Mouse (Mus musculus) midbrain, embryonic 15.5 days (tissue): ENCODE results near the gene Tor2a. TPM values are rescaled to one million over a fixed set of nuclear protein-coding genes. Genes with fewer than 3 reads are reported as not detected.

Experiments used
- ATAC-seq: fragments of 200-750 bp; cut with Nextera tagmentation; replicated peaks from 2 replicates; pipeline ENCODE4 v1.8.0; 2017; ENCODE audit warnings: moderate TSS enrichment
- H3K27ac ChIP-seq: fragments of 300-500 bp; sonication (generic); 2 replicates; pipeline ENCODE4 v1.5.1; 2015; ENCODE audit warnings: mild to moderate bottlenecking, inconsistent platforms
- H3K27me3 ChIP-seq: fragments of 300-500 bp; sonication (generic); replicated peaks from 2 replicates; pipeline ENCODE4 v1.6.1; 2015; ENCODE audit warnings: inconsistent platforms
- H3K36me3 ChIP-seq: fragments of 300-500 bp; sonication (generic); replicated peaks from 2 replicates; pipeline ENCODE4 v1.6.1; 2015; ENCODE audit warnings: inconsistent platforms
- H3K4me1 ChIP-seq: fragments of 300-500 bp; sonication (generic); 2 replicates; pipeline ENCODE4 v1.6.1; 2015; ENCODE audit warnings: inconsistent platforms
- H3K4me2 ChIP-seq: fragments of 300-500 bp; sonication (generic); 2 replicates; pipeline ENCODE4 v1.6.1; 2015; ENCODE audit warnings: inconsistent platforms, mild to moderate bottlenecking, moderate library complexity
- H3K4me3 ChIP-seq: fragments of 300-500 bp; sonication (generic); 2 replicates; pipeline ENCODE4 v1.5.1; 2015; ENCODE audit warnings: mild to moderate bottlenecking, inconsistent platforms
- H3K9ac ChIP-seq: fragments of 300-500 bp; sonication (generic); 2 replicates; pipeline ENCODE4 v1.6.1; 2015; ENCODE audit warnings: mild to moderate bottlenecking, inconsistent platforms
- H3K9me3 ChIP-seq: fragments of 300-500 bp; sonication (generic); 2 replicates; pipeline ENCODE4 v1.6.1; 2016; ENCODE audit warnings: inconsistent platforms
- WGBS: fragments of 180-500 bp; shearing (Covaris S2); methylation state at CpG from one replicate; pipeline ENCODE4 v1.1.7; 2015; ENCODE audit warnings: mixed read lengths; 5-methylcytosine and 5-hydroxymethylcytosine counted together
- microRNA counts: library from miRNA; unstranded; fragments of <30 nt; microRNA quantifications from one replicate; lab custom pipeline; 2016
- microRNA-seq: library from miRNA; unstranded; fragments of <30 nt; microRNA quantifications from one replicate; pipeline ENCODE4, GENCODE M21; 2016
- polyA plus RNA-seq: library from polyadenylated mRNA; unstranded; fragments of >200 nt; fragmentation: Nextera tagmentation; extraction: Ambion mirVana; gene quantifications from 2 replicates; pipeline ENCODE4 v1.2.1, GENCODE M21; 2015

Tor2a gene
- polyA plus RNA-seq, 1 experiment from 2014 or later: 54.1 TPM

GRCm38 (mm10) chr2:32795748-32796418 is 38.8 kb downstream of the Tor2a start:
- H3K4me2 ChIP-seq: no peak overlapping the region
- H3K4me3 ChIP-seq: no peak overlapping the region
- H3K9ac ChIP-seq: no peak overlapping the region
- no peak for ATAC-seq
- peaks cover 55% of the 10 kb centered on the region for H3K36me3 ChIP-seq
- no peaks in the 10 kb centered on the region for H3K4me1 ChIP-seq
- no peaks in the 10 kb centered on the region for H3K27me3 ChIP-seq
- 89% methylated on average over 13 of the region's 13 CpGs for WGBS
- no peak overlapping the region for H3K27ac ChIP-seq
- no peaks in the 10 kb centered on the region for H3K9me3 ChIP-seq

GRCm38 (mm10) chr2:32798251-32798962 is 41.4 kb downstream of the Tor2a start:
- WGBS: 80% methylated on average over 10 of the region's 10 CpGs
- peaks cover 70% of the 10 kb centered on the region for H3K36me3 ChIP-seq

GRCm38 (mm10) chr2:32808816-32809566 is 52.0 kb downstream of the Tor2a start:
- no peaks in the 10 kb centered on the region for H3K4me1 ChIP-seq
- H3K4me3 ChIP-seq: no peak overlapping the region
- ATAC-seq: no peak
- H3K27me3 ChIP-seq: no peaks in the 10 kb centered on the region
- H3K9me3 ChIP-seq: no peaks in the 10 kb centered on the region
- H3K36me3 ChIP-seq: peaks cover 68% of the 10 kb centered on the region
- H3K9ac ChIP-seq: no peak overlapping the region
- H3K4me2 ChIP-seq: no peak overlapping the region
- no peak overlapping the region for H3K27ac ChIP-seq
- WGBS: 93% methylated on average over 14 of the region's 14 CpGs

More at GRCm38 (mm10) chr2:32798251-32798962, 41.4 kb downstream of the Tor2a start:
- no peak for ATAC-seq
- no peak overlapping the region for H3K9ac ChIP-seq
- H3K27ac ChIP-seq: no peak overlapping the region
- no peaks in the 10 kb centered on the region for H3K9me3 ChIP-seq
- H3K4me2 ChIP-seq: no peak overlapping the region
- no peak overlapping the region for H3K4me3 ChIP-seq
- no peaks in the 10 kb centered on the region for H3K4me1 ChIP-seq
- no peaks in the 10 kb centered on the region for H3K27me3 ChIP-seq

MicroRNAs encoded within 50 kb of the gene (microRNA counts, 519-probe panel; counts per million panel counts)
- microRNA mmu-miR-2861 (lab: Ali Mortazavi, UCI): 2,086 counts per million, percentile 21 among the panel's probes with 10 or more counts

Small RNAs within 50 kb of the gene (microRNA-seq; reads per million reads assigned to microRNA genes)
- not detected for gene Mir2861
- not detected for gene Mir3960

Other genes with a start within 250 kb of the Tor2a start
- gene Fam102a, start 221.9 kb upstream of the Tor2a start, polyA plus RNA-seq: 7.3 TPM in 2 replicates
- 145 and 150 TPM in 2 replicates for gene Dpm2, start 186.4 kb upstream of the Tor2a start, polyA plus RNA-seq
- gene Pip5kl1, start 182.4 kb upstream of the Tor2a start, polyA plus RNA-seq: 11.3 and 11.8 TPM in 2 replicates
- 0.60 and 0.86 TPM in 2 replicates for gene 9430097D07Rik, start 181.6 kb upstream of the Tor2a start, polyA plus RNA-seq
- 33.3 and 36.5 TPM in 2 replicates for gene St6galnac4, start 170.1 kb upstream of the Tor2a start, polyA plus RNA-seq
- 24.2 and 26.9 TPM in 2 replicates for gene St6galnac6, start 157.5 kb upstream of the Tor2a start, polyA plus RNA-seq
- 97.6 and 101 TPM in 2 replicates for gene Ak1, start 135.5 kb upstream of the Tor2a start, polyA plus RNA-seq
- gene Eng, start 110.6 kb upstream of the Tor2a start, polyA plus RNA-seq: 32.4 and 32.8 TPM in 2 replicates
- 23.2 and 25.1 TPM in 2 replicates for gene Fpgs, start 53.1 kb upstream of the Tor2a start, polyA plus RNA-seq
- 73.5 and 76.5 TPM in 2 replicates for gene Cdk9, start 44.2 kb upstream of the Tor2a start, polyA plus RNA-seq
- 54.7 and 57.2 TPM in 2 replicates for gene Sh2d3c, start 36.2 kb upstream of the Tor2a start, polyA plus RNA-seq
- 3.4 and 4.1 TPM in 2 replicates for gene 6330409D20Rik, start 16.2 kb upstream of the Tor2a start, polyA plus RNA-seq
- 0.89 and 0.92 TPM in 2 replicates for gene Ttc16, start 18.4 kb downstream of the Tor2a start, polyA plus RNA-seq
- gene Ptrh1, start 18.6 kb downstream of the Tor2a start, polyA plus RNA-seq: 5.9 and 6.1 TPM in 2 replicates
- 1.0 and 1.2 TPM in 2 replicates for gene Cfap157, start 27.2 kb downstream of the Tor2a start, polyA plus RNA-seq
- 324 and 330 TPM in 2 replicates for gene Stxbp1, start 90.0 kb downstream of the Tor2a start, polyA plus RNA-seq
- gene Fam129b, start 118.9 kb downstream of the Tor2a start, polyA plus RNA-seq: 29.7 and 31.3 TPM in 2 replicates
- gene Rpl12, start 204.3 kb downstream of the Tor2a start, polyA plus RNA-seq: 82.5 and 85.8 TPM in 2 replicates
- gene Lrsam1, start 204.4 kb downstream of the Tor2a start, polyA plus RNA-seq: 22.8 and 24.2 TPM in 2 replicates
- 22.4 and 24.5 TPM in 2 replicates for gene Slc2a8, start 224.8 kb downstream of the Tor2a start, polyA plus RNA-seq